Mouse (Mus musculus) neural tube, embryonic 12.5 days (tissue): ENCODE measurements around the gene A930009A15Rik. TPM values are rescaled to one million over a fixed set of nuclear protein-coding genes. Genes with fewer than 3 reads are reported as not detected.

Experiments
- ATAC-seq: fragments of 200-750 bp; cut with Nextera tagmentation; 2 replicates; pipeline ENCODE4 v1.8.0; 2017; ENCODE audit warnings: low read depth, mild to moderate bottlenecking, moderate TSS enrichment, moderate library complexity; ENCODE audit not compliant: low FRiP score
- H3K27ac ChIP-seq: fragments of 300-500 bp; sonication (generic); 2 replicates; pipeline ENCODE4 v1.5.1; 2016
- H3K27me3 ChIP-seq: fragments of 300-500 bp; sonication (generic); replicated peaks from 2 replicates; pipeline ENCODE4 v1.6.1; 2016; ENCODE audit warnings: mild to moderate bottlenecking
- H3K36me3 ChIP-seq: fragments of 300-500 bp; sonication (generic); 2 replicates; pipeline ENCODE4 v1.6.1; 2016; ENCODE audit warnings: mild to moderate bottlenecking
- H3K4me1 ChIP-seq: fragments of 300-500 bp; sonication (generic); 2 replicates; pipeline ENCODE4 v1.6.1; 2016
- H3K4me2 ChIP-seq: fragments of 300-500 bp; sonication (generic); replicated peaks from 2 replicates; pipeline ENCODE4 v1.6.1; 2016; ENCODE audit warnings: mild to moderate bottlenecking
- H3K4me3 ChIP-seq: fragments of 300-500 bp; sonication (generic); 2 replicates; pipeline ENCODE4 v1.5.1; 2016
- H3K9ac ChIP-seq: fragments of 300-500 bp; sonication (generic); 2 replicates; pipeline ENCODE4 v1.6.1; 2016; ENCODE audit warnings: mild to moderate bottlenecking
- H3K9me3 ChIP-seq: fragments of 300-500 bp; sonication (generic); 2 replicates; pipeline ENCODE4 v1.6.1; 2016; ENCODE audit warnings: mild to moderate bottlenecking
- WGBS: fragments of 180-500 bp; shearing (Covaris S2); methylation state at CpG from one replicate; pipeline ENCODE4 v1.1.7; 2016; 5-methylcytosine and 5-hydroxymethylcytosine counted together
- polyA plus RNA-seq: library from polyadenylated mRNA; unstranded; fragments of >200 nt; fragmentation: Nextera tagmentation; extraction: Ambion mirVana; gene quantifications from 2 replicates; pipeline ENCODE4 v1.2.1, GENCODE M21; 2016

The A930009A15Rik gene
- polyA plus RNA-seq, 1 experiment from 2014 or later, result 0.25 TPM

GRCm38 (mm10) chr10:115556738-115557242 lies 13.0 kb upstream of the A930009A15Rik start:
- Histone ChIP-seq H3K27me3 (no peaks in the 10 kb centered on the region), H3K27ac (no peak overlapping the region), H3K9me3 (no peaks in the 10 kb centered on the region), H3K36me3 (no peaks in the 10 kb centered on the region), H3K9ac (no peak overlapping the region), H3K4me2 (peak overlapping the region; percentile 36), H3K4me3 (no peak overlapping the region), H3K4me1 (peaks cover 8% of the 10 kb centered on the region)
- ATAC-seq, result peak; percentile 63
- WGBS, result 16% methylated on average over 12 of the region's 12 CpGs

- H3K9me3 ChIP-seq, result no peaks in the 10 kb centered on the region
- no peak overlapping the region for H3K27ac ChIP-seq
- peaks cover 8% of the 10 kb centered on the region for H3K4me1 ChIP-seq
- H3K27me3 ChIP-seq, result no peaks in the 10 kb centered on the region
- no peaks in the 10 kb centered on the region for H3K36me3 ChIP-seq
- ATAC-seq, result no peak
- 70% methylated on average over 12 of the region's 12 CpGs for WGBS
- no peak overlapping the region for H3K9ac ChIP-seq
- no peak overlapping the region for H3K4me2 ChIP-seq
- H3K4me3 ChIP-seq, result no peak overlapping the region
Measured at GRCm38 (mm10) chr10:115561136-115561880, 8.5 kb upstream of the A930009A15Rik start.

- Histone ChIP-seq H3K4me3 (no peak overlapping the region), H3K4me1 (no peaks in the 10 kb centered on the region), H3K36me3 (no peaks in the 10 kb centered on the region), H3K27me3 (no peaks in the 10 kb centered on the region), H3K9me3 (0 out of 2 replicates have a peak, but pooled peaks cover 3% of the 10 kb centered on the region), H3K9ac (no peak overlapping the region), H3K27ac (no peak overlapping the region), H3K4me2 (no peak overlapping the region)
- WGBS, result 91% methylated on average over 4 of the region's 4 CpGs
- no peak for ATAC-seq
Measured at GRCm38 (mm10) chr10:115562911-115563686, 6.7 kb upstream of the A930009A15Rik start.

- Histone ChIP-seq H3K9ac (no peak overlapping the region), H3K27ac (no peak overlapping the region), H3K4me2 (no peak overlapping the region), H3K4me1 (no peaks in the 10 kb centered on the region), H3K27me3 (no peaks in the 10 kb centered on the region), H3K4me3 (no peak overlapping the region), H3K36me3 (no peaks in the 10 kb centered on the region), H3K9me3 (0 out of 2 replicates have a peak, but pooled peaks cover 3% of the 10 kb centered on the region)
- 89% methylated on average over 5 of the region's 5 CpGs for WGBS
- ATAC-seq, result no peak
Measured at GRCm38 (mm10) chr10:115563961-115564360, 5.8 kb upstream of the A930009A15Rik start.

- H3K36me3 ChIP-seq, result no peaks in the 10 kb centered on the region
- no peak overlapping the region for H3K9ac ChIP-seq
- H3K9me3 ChIP-seq, result 0 out of 2 replicates have a peak, but pooled peaks cover 3% of the 10 kb centered on the region
- no peak overlapping the region for H3K27ac ChIP-seq
- H3K27me3 ChIP-seq, result no peaks in the 10 kb centered on the region
- H3K4me2 ChIP-seq, result peak overlapping the region; percentile 21; the same call in 1 of the 2 replicates
- peak; percentile 51; the same call in 1 of the 2 replicates for ATAC-seq
- WGBS, result 43% methylated on average over 2 of the region's 2 CpGs
- peaks cover 20% of the 10 kb centered on the region for H3K4me1 ChIP-seq
- no peak overlapping the region for H3K4me3 ChIP-seq
Measured at GRCm38 (mm10) chr10:115570577-115570976, 791 bp downstream of the A930009A15Rik start.

- Histone ChIP-seq H3K4me2 (peak overlapping the region; percentile 21; the same call in 1 of the 2 replicates), H3K9ac (no peak overlapping the region), H3K4me1 (peaks cover 20% of the 10 kb centered on the region), H3K27ac (no peak overlapping the region), H3K27me3 (no peaks in the 10 kb centered on the region), H3K4me3 (no peak overlapping the region), H3K9me3 (0 out of 2 replicates have a peak, but pooled peaks cover 3% of the 10 kb centered on the region), H3K36me3 (no peaks in the 10 kb centered on the region)
- 18% methylated on average over 6 of the region's 6 CpGs for WGBS
- ATAC-seq, result peak; percentile 84
Measured at GRCm38 (mm10) chr10:115571317-115571716, 1.5 kb downstream of the A930009A15Rik start.

- Histone ChIP-seq H3K27ac (no peak overlapping the region), H3K4me3 (no peak overlapping the region), H3K4me1 (peaks cover 20% of the 10 kb centered on the region), H3K9ac (no peak overlapping the region), H3K36me3 (no peaks in the 10 kb centered on the region), H3K4me2 (peak overlapping the region; percentile 12; the same call in 1 of the 2 replicates), H3K9me3 (0 out of 2 replicates have a peak, but pooled peaks cover 3% of the 10 kb centered on the region), H3K27me3 (no peaks in the 10 kb centered on the region)
- peak; percentile 46 for ATAC-seq
- WGBS, result 19% methylated on average over 3 of the region's 3 CpGs
Measured at GRCm38 (mm10) chr10:115571734-115572440, 2.1 kb downstream of the A930009A15Rik start.

- Histone ChIP-seq H3K36me3 (no peaks in the 10 kb centered on the region), H3K9me3 (no peaks in the 10 kb centered on the region), H3K4me3 (no peak overlapping the region), H3K4me2 (no peak overlapping the region), H3K4me1 (peaks cover 5% of the 10 kb centered on the region), H3K27ac (no peak overlapping the region), H3K27me3 (peaks cover 5% of the 10 kb centered on the region), H3K9ac (no peak overlapping the region)
- ATAC-seq, result no peak
- WGBS, result 60% methylated on average over 7 of the region's 7 CpGs
Measured at GRCm38 (mm10) chr10:115579076-115579475, 9.3 kb downstream of the A930009A15Rik start.

- ATAC-seq, result no peak
- peaks cover 9% of the 10 kb centered on the region for H3K27me3 ChIP-seq
- peaks cover 5% of the 10 kb centered on the region for H3K4me1 ChIP-seq
Measured at GRCm38 (mm10) chr10:115579494-115579893, 9.7 kb downstream of the A930009A15Rik start.

GRCm38 (mm10) chr10:115581971-115582370 lies 12.2 kb downstream of the A930009A15Rik start:
- Histone ChIP-seq H3K27me3 (peaks cover 16% of the 10 kb centered on the region), H3K9ac (no peak overlapping the region), H3K4me1 (peaks cover 21% of the 10 kb centered on the region), H3K4me3 (no peak overlapping the region), H3K36me3 (no peaks in the 10 kb centered on the region), H3K4me2 (no peak overlapping the region), H3K9me3 (no peaks in the 10 kb centered on the region), H3K27ac (no peak overlapping the region)
- WGBS, result 79% methylated on average over 9 of the region's 9 CpGs
- ATAC-seq, result no peak

More at GRCm38 (mm10) chr10:115579494-115579893, 9.7 kb downstream of the A930009A15Rik start:
- H3K27ac ChIP-seq, result no peak overlapping the region
- H3K9ac ChIP-seq, result no peak overlapping the region
- H3K9me3 ChIP-seq, result no peaks in the 10 kb centered on the region
- peak overlapping the region; percentile 28 for H3K4me2 ChIP-seq
- H3K4me3 ChIP-seq, result no peak overlapping the region
- WGBS, result 23% methylated on average over 7 of the region's 7 CpGs
- H3K36me3 ChIP-seq, result no peaks in the 10 kb centered on the region

GRCm38 (mm10) chr10:115583071-115583470 lies 13.3 kb downstream of the A930009A15Rik start:
- no peaks in the 10 kb centered on the region for H3K9me3 ChIP-seq
- peaks cover 18% of the 10 kb centered on the region for H3K27me3 ChIP-seq
- no peak overlapping the region for H3K4me3 ChIP-seq
- no peaks in the 10 kb centered on the region for H3K36me3 ChIP-seq
- 77% methylated on average over 3 of the region's 3 CpGs for WGBS
- H3K4me1 ChIP-seq, result peaks cover 24% of the 10 kb centered on the region
- ATAC-seq, result no peak
- no peak overlapping the region for H3K9ac ChIP-seq
- no peak overlapping the region for H3K4me2 ChIP-seq
- no peak overlapping the region for H3K27ac ChIP-seq
